Mouse (Mus musculus) G1E (cell line): Measurements from ENCODE around the gene Flt3l.
"Not testable (repeated sequence)": the region's sequence is repeated elsewhere in the genome, so short reads cannot be mapped to it uniquely, and the experiment has no call there.

ENCODE experiments used
- CTCF ChIP-seq: IDR thresholded peaks from 2 replicates; pipeline ENCODE4 v1.5.1; 2012; ENCODE audit warnings: low read depth, low read length, inconsistent platforms, mixed read lengths
- TAL1 ChIP-seq: conservative IDR thresholded peaks from 2 replicates; pipeline ENCODE4 v1.6.1; 2012; ENCODE audit warnings: low read depth, low read length, inconsistent platforms, mixed read lengths

DNA sequence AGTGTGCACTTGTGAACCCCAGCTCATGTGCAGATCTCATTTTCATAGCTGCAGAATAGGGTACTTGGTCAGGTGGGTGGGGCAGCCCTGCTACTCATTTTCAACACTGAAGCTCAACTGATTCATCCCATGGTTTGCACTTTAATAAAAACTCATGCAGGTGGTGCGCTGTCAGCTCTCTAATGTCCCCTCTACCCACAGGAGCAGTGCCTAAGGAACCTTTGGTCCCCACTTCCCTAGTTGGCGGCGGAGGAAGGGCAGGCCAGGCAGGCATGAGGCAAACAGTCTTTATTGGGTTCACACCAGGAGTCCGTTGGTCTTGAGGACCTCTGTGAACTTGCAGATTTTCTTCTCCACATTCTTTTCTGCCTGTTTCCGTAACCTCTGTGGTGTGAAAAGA lies 10.6 kb downstream of the Flt3l start:
- not testable (repeated sequence) for TF ChIP-seq CTCF, TAL1
